Mouse (Mus musculus) CD4-positive helper T cell, adult 2 months (primary cell): ENCODE measurements around the gene Pdgfc.

Experiments used
- DNase-seq: peaks from one replicate; pipeline ENCODE4 v3.0.0-alpha.2; 2012; ENCODE audit warnings: low read depth, missing footprints, low spot score

The Pdgfc gene

DNA sequence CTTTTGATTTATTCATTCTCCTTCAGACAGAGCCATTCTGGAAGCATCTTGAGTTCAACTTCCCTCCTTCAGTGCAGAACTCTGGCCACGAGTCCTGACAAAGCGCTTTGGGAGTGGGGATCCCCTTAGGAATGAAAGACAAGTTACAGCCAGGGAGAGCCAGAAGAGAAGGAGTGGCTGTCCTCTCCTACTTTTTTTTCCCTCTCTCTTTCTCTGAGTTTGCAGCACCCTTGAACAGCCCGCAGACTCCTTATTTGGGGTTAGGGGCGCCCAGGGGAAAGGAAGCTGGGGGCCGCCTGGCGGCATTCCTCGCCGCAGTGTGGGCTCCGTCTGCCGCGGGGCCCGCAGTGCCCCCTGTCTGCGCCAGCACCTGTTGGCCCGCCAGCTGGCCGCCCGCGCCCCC lies at the start of gene Pdgfc:
Gene Pdgfc, plus strand, starts transcription at position 266 of the 403 bp plus-strand sequence.
- DNase-seq, result no peak

DNA sequence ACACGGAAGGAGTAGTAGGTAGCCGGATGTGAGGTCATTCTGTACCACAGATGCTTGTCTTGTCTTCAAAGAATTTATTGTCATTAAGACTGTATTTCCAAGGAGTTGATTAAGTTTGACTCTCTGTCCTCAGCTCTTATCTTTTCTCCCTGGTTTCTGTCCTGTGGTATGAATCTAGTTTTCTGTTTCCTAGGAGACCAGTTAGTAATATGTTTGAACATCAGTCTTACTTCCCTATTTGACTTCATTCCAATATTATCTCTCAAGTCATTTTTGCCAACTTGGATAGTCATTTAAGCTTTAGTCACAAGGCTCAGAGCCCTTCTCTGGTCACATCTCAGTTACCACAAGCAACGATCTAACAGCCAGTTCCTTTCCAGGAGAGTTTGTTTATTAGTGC lies 27.0 kb upstream of the Pdgfc start:
- no peak for DNase-seq

DNA sequence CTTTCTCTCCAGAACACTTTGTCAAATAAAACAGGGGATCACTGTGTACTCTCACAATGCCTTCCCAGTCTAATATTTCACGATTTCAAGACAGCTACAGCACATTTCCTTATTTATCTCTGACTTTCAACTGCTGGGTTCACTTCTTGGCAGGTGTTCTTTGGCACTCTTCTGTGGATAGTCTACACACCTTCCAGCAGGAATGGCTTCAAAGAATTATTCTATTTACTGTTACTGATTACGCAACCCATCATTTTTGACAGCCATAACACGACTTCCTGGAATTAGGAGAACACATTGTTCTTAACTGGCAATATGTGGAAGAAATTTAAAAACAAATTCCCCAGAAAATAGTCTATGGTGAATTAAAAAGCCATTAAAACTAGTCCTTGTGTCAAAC lies 26.3 kb upstream of the Pdgfc start:
- DNase-seq, result no peak

- no peak for DNase-seq
Observed at GRCm38 (mm10) chr3:81017385-81018051, 18.7 kb upstream of the Pdgfc start.

GRCm38 (mm10) chr3:81020064-81020463 lies 16.2 kb upstream of the Pdgfc start:
- DNase-seq, result no peak

DNA sequence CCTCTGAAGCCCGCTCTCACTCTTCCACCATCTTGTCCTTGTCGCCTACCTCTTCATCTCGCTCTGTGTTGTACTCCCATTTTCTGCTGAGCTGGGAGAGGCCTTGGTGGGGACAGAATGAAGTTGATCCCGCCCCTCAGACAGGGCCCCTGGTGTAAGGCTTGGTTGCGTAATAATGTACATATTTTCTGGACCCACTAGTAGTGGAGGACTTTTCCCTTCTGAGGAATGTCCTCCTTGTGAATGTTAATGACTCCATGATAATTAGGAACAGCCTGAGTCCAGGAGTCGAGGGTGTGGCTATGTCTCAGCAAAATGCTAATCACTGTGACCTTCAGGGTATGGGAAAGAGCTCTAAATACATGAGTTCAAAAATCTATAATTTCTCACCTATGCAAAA lies 14.4 kb upstream of the Pdgfc start:
- DNase-seq, result no peak

DNA sequence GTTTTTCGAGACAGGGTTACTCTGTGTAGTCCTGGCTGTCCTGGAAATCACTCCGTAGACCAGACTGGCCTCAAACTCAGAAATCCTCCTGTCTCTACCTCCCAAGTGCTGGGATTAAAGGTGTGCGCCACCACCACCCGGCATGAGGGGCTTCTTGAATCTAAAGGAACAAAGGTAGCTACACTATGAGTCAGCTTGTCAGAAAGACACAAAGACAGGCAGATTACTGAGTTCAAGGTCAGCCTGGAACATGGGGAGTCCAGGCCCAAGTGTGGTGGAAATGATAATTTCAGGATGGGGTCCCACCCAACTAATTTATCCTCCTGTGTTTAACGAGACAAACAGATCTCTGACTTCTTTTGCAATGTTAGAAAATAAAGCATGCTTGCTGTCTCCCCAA lies 13.9 kb upstream of the Pdgfc start:
- DNase-seq, result no peak

DNA sequence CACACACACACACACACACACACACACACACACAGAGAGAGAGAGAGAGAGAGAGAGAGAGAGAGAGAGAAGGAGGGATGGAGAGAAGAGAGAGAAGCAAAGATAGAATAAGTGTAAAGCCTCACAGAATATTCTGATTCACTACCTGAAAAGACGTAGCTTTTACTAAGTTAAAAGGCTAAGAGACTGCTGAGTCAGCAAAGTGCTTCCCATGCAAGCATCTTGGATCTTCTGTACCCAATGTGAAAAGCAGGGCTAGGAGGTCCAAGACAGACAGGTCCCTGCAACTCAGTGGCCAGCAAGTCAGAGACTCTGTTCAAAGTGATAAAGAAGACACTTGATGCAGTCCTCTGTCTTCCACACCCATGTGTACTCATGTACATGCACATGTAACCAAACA lies 13.4 kb upstream of the Pdgfc start:
- no peak for DNase-seq

DNA sequence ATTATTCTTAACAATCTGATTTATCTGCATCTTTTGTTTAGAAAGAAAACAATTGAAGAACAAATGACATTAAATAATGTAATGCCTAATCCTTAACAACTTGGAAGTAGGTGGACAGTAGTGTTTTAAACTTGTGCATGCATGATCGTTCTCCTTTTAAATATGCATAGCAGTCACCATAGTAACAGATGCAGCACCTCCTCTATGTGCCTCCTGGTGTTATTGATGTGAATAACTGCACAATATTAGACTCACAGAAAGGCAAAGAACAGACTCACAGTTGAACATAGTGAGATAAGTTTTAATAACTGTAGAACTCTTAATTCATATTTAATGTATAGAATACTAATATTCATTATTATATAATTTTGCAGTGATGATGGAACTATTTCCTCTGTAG lies 12.6 kb upstream of the Pdgfc start:
- DNase-seq, result no peak

GRCm38 (mm10) chr3:81025568-81026213 lies 10.5 kb upstream of the Pdgfc start:
- no peak for DNase-seq

DNA sequence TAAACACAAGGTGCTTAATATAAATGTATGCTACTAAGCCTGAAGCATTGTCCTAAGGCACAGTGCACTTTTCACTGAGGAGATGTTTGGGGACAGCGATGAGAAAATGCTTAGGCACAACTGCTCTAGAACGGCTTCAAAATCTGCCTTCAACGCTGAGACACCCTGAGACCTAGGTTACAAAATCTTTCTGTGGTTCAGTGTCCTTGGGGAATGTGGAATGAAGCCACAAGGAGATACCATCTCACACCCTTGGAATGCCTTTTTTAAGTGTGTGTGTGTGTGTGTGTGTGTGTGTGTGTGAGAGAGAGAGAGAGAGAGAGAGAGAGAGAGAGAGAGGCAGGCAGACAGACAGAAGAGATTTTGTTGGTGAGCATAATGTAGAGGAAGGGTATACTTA lies 7.9 kb upstream of the Pdgfc start:
- DNase-seq, result no peak

DNA sequence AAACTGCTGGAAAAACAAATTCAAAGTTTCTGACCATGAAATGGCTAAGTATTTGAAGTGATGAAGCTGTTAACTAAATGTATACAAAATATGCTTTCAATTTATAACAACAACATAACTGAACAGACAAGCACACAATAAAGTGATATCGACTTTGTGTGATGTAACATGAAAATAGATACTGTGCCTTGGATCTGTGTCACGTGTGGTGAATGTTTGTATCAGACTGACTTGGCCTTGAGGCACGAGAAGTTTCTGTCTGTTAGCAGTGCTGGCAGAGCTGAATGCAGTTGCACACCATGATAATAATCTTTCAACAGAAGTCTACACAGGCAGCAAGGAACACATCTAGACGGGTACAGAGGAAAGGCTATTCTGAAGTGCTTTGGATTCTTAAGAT lies 6.9 kb upstream of the Pdgfc start:
- DNase-seq, result no peak

GRCm38 (mm10) chr3:81029909-81030308 lies 6.3 kb upstream of the Pdgfc start:
- DNase-seq, result no peak

DNA sequence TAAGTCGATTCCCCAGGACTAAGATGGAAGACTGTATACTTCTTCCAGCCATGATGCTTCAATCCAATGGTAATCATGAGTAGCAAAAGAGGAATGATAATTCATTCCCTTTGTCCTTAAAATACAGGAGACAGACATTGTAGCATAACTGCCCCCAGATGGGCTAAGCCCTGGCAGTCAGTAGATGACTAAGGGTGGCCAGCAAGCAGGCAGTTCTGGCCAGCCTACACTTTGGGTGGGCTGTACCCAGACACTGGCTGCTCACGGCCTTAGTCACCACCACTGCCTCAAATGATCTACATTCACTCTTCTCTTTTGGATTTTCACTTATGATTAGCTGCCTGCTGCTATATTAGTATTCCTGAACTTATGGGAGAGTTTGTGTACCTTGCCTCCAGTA lies 5.9 kb upstream of the Pdgfc start:
- no peak for DNase-seq

GRCm38 (mm10) chr3:81032014-81032413 lies 4.2 kb upstream of the Pdgfc start:
- DNase-seq, result no peak

DNA sequence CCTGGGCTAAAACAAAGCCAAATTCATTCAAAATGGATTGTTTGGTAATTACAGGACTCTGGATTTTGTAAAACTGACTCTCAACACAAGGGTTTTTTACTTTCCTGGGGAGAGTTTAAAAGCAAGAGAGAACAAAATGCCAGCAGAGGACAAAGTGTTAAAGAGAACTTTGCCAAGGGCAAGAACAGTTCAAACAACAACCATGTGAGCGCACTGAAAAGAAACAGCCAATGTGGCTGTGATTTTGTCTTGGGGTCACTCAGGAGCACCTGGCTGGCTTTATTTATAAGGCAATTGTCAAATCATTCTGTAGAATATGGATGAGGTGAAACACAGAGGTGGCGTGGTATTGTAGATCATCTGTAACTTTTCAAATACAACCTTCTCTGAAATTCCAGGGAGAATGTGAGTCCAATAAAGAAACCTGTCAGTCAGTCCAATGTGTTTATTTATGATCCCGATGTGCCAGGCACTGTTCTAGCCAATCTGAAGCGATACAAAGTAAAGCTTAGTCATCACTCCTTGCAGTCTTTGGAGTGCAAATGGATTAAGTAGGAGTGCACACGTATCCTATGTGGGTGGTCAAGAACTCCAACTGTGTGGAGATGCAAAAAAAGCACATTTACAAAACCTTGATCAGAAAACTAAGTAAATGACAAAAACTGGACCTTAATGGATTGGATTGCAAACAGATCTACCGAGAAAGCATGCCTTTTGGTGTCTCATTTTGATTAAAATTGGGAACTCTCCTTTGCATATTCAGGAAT lies 1.7 kb upstream of the Pdgfc start:
- no peak for DNase-seq

DNA sequence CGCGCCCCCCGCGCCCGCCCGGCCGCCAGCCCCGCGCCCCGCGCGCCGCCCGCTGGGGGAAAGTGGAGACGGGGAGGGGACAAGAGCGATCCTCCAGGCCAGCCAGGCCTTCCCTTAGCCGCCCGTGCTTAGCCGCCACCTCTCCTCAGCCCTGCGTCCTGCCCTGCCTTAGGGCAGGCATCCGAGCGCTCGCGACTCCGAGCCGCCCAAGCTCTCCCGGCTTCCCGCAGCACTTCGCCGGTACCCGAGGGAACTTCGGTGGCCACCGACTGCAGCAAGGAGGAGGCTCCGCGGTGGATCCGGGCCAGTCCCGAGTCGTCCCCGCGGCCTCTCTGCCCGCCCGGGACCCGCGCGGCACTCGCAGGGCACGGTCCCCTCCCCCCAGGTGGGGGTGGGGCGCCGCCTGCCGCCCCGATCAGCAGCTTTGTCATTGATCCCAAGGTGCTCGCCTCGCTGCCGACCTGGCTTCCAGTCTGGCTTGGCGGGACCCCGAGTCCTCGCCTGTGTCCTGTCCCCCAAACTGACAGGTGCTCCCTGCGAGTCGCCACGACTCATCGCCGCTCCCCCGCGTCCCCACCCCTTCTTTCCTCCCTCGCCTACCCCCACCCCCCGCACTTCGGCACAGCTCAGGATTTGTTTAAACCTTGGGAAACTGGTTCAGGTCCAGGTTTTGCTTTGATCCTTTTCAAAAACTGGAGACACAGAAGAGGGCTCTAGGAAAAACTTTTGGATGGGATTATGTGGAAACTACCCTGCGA lies 517 bp downstream of the Pdgfc start:
- peak; percentile 4 for DNase-seq

GRCm38 (mm10) chr3:81037312-81037859 lies 1.2 kb downstream of the Pdgfc start:
- DNase-seq, result no peak

- peak; percentile 15 for DNase-seq
Observed at GRCm38 (mm10) chr3:81039131-81039653, 3.0 kb downstream of the Pdgfc start.

GRCm38 (mm10) chr3:81044653-81045343 lies 8.6 kb downstream of the Pdgfc start:
- DNase-seq, result no peak
